Mouse (Mus musculus) cerebellum, postnatal 4 days (tissue): ENCODE measurements around the gene Olfr1116.
"Not testable (repeated sequence)": the region's sequence is repeated elsewhere in the genome, so short reads cannot be mapped to it uniquely, and the experiment has no call there.

Experiments used
- DNase-seq, 2 experiments: peaks; one replicate each; pipeline ENCODE4 v3.0.0; 2022; ENCODE audit warnings: low spot score in 2 of 2, mixed read lengths in 1 of 2

Gene Olfr1116

GRCm38 (mm10) chr2:87267234-87267633, at the start of gene Olfr1116:
Olfr1116 (plus strand) TSS chr2:87267534.
- no peak for DNase-seq

- no peak for DNase-seq
These were observed 19.6 kb upstream of the Olfr1116 start, which contains the start of gene Olfr1115 for GRCm38 (mm10) chr2:87247713-87248112. Olfr1115 (plus strand) TSS chr2:87248013.

- DNase-seq: not testable (repeated sequence)
These were observed 26.6 kb downstream of the Olfr1116 start for GRCm38 (mm10) chr2:87293977-87294376.

- DNase-seq: no peak
These were observed 39.9 kb downstream of the Olfr1116 start, which contains the start of gene Olfr1118 for GRCm38 (mm10) chr2:87307281-87307680. Olfr1118 (plus strand) TSS chr2:87307581.
